Mouse (Mus musculus) liver, adult 2 months (tissue): Measurements from ENCODE around the gene Gm10392. TPM values are rescaled to one million over a fixed set of nuclear protein-coding genes. Genes with fewer than 3 reads are reported as not detected.

Source experiments
- DNase-seq: peaks from one replicate; pipeline ENCODE4 v3.0.0-alpha.2; 2011; ENCODE audit warnings: low read depth, low spot score; ENCODE audit errors: extremely low read depth
- H3K27ac ChIP-seq: fragments of 200-500 bp; replicated peaks from 2 replicates; pipeline ENCODE4 v1.5.1; 2012; ENCODE audit warnings: low read depth, mild to moderate bottlenecking, control low read depth, inconsistent platforms, low read length; ENCODE audit not compliant: insufficient read depth
- H3K27me3 ChIP-seq: fragments of 200-500 bp; 2 replicates; pipeline ENCODE4 v1.6.1; 2012; ENCODE audit warnings: mild to moderate bottlenecking, moderate library complexity, low read length, inconsistent platforms; ENCODE audit not compliant: control insufficient read depth, insufficient read depth
- H3K36me3 ChIP-seq: fragments of 200-500 bp; 2 replicates; pipeline ENCODE4 v1.6.1; 2012; ENCODE audit warnings: low read length, inconsistent platforms; ENCODE audit not compliant: control insufficient read depth, insufficient read depth
- H3K4me1 ChIP-seq: fragments of 200-500 bp; 2 replicates; pipeline ENCODE4 v1.6.1; 2011; ENCODE audit warnings: low read length; ENCODE audit not compliant: control insufficient read depth, insufficient read depth
- H3K4me3 ChIP-seq: fragments of 200-500 bp; 2 replicates; pipeline ENCODE4 v1.5.1; 2011; ENCODE audit warnings: low read depth, mild to moderate bottlenecking, control low read depth, low read length, moderate library complexity; ENCODE audit not compliant: insufficient read depth
- H3K79me2 ChIP-seq: fragments of 200-500 bp; 2 replicates; pipeline ENCODE4 v1.6.1; 2012; ENCODE audit warnings: inconsistent platforms, mild to moderate bottlenecking, low read length, moderate library complexity; ENCODE audit not compliant: control insufficient read depth, insufficient read depth
- H3K9ac ChIP-seq: fragments of 200-500 bp; 2 replicates; pipeline ENCODE4 v1.6.1; 2012; ENCODE audit warnings: low read depth, mild to moderate bottlenecking, control low read depth, inconsistent platforms, low read length
- CTCF ChIP-seq: fragments of 200-500 bp; IDR thresholded peaks from 2 replicates; pipeline ENCODE4 v1.5.1; 2011; ENCODE audit warnings: low read depth, low read length, control low read depth
- POLR2A ChIP-seq: fragments of 200-500 bp; IDR thresholded peaks from 2 replicates; pipeline ENCODE4 v1.6.1; 2011; ENCODE audit warnings: low read length, control low read depth; ENCODE audit not compliant: insufficient read depth; ENCODE audit errors: extremely low read depth
- whole genome bisulfite sequencing: fragments of 180-500 bp; shearing (Covaris S2); methylation state at CpG from one replicate; pipeline ENCODE4 v1.1.7; 2018; 5-methylcytosine and 5-hydroxymethylcytosine counted together
- polyA plus RNA-seq: library from polyadenylated mRNA; depleted of rRNA; stranded (reverse); fragments of >200 nt; gene quantifications from 2 replicates; pipeline ENCODE4 v1.2.3, GENCODE M21; 2012
- total RNA-seq: library from RNA; depleted of rRNA; stranded (reverse); fragments of >200 nt; gene quantifications from 2 replicates; pipeline ENCODE4 v1.2.3, GENCODE M21; 2014

The Gm10392 gene
- total and polyA plus RNA-seq, 2 experiments: not detected

GRCm38 (mm10) chr11:77515637-77516552 lies 3.1 kb downstream of the Gm10392 start, which contains the start of gene Trp53i13:
Gene Trp53i13 (minus strand): TSS chr11:77515980.
- TF ChIP-seq POLR2A: no peak
- TF ChIP-seq CTCF: no peak
- Histone ChIP-seq H3K27ac (peak within 1 kb of the TSS; percentile 87), H3K4me3 (peak within 1 kb of the TSS; percentile 69), H3K27me3 (no peaks in the 10 kb centered on the region), H3K9ac (peak within 1 kb of the TSS; percentile 93), H3K79me2 (peaks cover 10% of the 10 kb centered on the region; the same call in 1 of the 2 replicates), H3K4me1 (peaks cover 24% of the 10 kb centered on the region), H3K36me3 (peaks cover 8% of the 10 kb centered on the region)
- peak; percentile 71 for DNase-seq
- 6% methylated on average over 39 of the region's 39 CpGs for WGBS

DNA sequence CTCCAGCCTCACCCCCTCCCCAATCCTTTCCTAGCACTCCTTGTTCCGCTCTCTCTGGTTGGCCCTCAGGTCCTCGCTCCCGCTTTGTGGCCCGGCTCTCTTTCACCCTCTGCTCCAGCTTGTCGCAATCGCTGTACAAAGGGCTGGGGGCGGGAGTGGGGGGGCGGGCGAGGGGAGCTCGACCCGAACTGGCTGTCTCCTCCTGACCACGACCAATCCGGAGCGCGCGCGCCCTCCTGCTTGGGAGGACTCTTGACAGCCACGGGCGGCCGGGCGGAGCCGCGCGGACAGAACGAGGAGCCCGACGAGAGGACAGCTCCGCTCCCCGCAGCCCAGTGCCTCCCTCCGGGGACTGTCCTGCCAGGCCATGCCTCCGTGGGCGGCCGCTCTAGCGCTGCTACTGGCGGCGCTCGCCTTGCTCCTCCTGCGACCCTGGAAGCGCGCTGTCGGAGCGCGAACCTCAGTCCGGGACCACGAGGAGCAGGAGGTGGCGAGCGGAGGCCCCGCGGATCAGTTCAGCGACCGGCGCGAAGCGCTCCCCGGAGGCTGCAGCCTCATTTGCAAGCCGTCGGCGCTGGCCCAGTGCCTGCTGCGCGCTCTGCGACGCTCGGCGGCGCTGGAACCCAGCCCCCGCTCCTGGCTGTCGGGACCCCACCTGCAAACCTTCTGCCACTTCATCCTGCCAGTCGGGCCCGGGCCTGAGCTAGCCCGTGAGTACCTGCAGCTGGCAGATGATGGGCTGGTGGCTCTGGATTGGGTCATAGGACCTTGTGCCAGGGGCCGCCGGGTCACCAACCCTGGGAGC lies 4.0 kb downstream of the Gm10392 start, which contains the start of gene Abhd15:
Gene Abhd15 (plus strand): TSS at position 290 of the 805 bp plus-strand sequence.
- Histone ChIP-seq H3K27me3 (no peaks in the 10 kb centered on the region), H3K4me3 (peak within 1 kb of the TSS; percentile 69), H3K27ac (peak within 1 kb of the TSS; percentile 98), H3K79me2 (peaks cover 10% of the 10 kb centered on the region; the same call in 1 of the 2 replicates), H3K36me3 (peaks cover 6% of the 10 kb centered on the region), H3K9ac (peak within 1 kb of the TSS; percentile 93), H3K4me1 (peaks cover 24% of the 10 kb centered on the region)
- WGBS: 1% methylated on average over 71 of the region's 72 CpGs
- DNase-seq: peak; percentile 88
- TF ChIP-seq POLR2A: peak; percentile 90
- no peak for TF ChIP-seq CTCF

DNA sequence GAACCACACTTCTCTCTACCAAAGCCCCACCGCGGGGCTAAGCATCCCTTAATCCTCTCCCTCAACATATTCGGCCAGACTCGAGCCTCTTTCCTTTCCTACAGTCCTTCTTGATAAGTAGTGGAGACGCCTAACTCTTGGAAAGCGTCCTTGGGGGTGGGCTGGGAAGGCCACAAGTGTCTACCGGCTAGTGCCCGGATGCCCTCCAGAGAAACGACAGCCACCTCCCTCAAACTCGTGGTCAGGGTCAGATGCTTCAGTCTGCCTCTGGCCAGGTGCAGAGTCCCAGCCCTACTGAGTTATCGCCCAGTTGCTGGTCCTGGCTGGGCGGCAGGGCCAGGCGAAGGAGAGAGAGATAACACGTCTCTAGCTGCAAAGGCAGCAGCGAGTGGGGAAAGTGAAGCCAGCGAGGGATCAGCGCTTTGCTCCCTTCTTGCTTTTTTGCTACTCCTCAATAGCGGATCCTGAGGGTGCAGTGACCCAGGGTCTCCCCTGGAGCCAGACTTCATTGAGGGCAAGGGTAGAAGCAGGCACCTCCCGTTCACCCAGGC lies 4.6 kb downstream of the Gm10392 start:
- H3K27ac ChIP-seq: peak overlapping the region; percentile 98
- TF ChIP-seq POLR2A (0 out of 2 replicates have a peak, but pooled peaks have one; percentile 2), CTCF (no peak)

DNA sequence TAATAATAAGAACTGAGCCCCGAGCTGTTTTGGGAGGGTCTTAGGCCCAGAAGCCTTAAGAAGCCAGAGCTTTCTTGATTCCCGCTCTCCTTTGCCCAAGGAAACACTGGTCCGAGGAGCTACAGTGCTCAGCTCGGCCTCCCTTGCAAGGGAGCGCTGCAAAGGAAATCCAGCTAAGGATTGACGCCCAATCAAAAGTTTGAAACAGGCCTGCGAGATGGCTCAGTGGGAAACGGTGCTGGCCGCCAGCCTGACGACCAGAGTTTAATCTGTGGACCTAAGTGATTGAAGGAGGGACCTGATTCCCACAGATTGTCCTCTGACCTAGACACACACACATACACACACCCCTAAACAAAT lies 5.2 kb downstream of the Gm10392 start:
- peaks cover 2% of the 10 kb centered on the region; the same call in 1 of the 2 replicates for H3K36me3 ChIP-seq
- peaks cover 24% of the 10 kb centered on the region for H3K4me1 ChIP-seq
- H3K27ac ChIP-seq: peak overlapping the region; percentile 98
- no peaks in the 10 kb centered on the region for H3K27me3 ChIP-seq
- H3K79me2 ChIP-seq: peaks cover 10% of the 10 kb centered on the region; the same call in 1 of the 2 replicates
- 3% methylated on average over 10 of the region's 10 CpGs for WGBS
- 0 out of 2 replicates have a peak, but pooled peaks have one; percentile 18 for TF ChIP-seq POLR2A
- no peak for TF ChIP-seq CTCF
- H3K9ac ChIP-seq: peak overlapping the region; percentile 84
- H3K4me3 ChIP-seq: peak overlapping the region; percentile 76
- DNase-seq: peak; percentile 78

More for the DNA sequence above, 4.6 kb downstream of the Gm10392 start:
- H3K27me3 ChIP-seq: no peaks in the 10 kb centered on the region
- H3K9ac ChIP-seq: peak overlapping the region; percentile 68
- H3K79me2 ChIP-seq: peaks cover 10% of the 10 kb centered on the region; the same call in 1 of the 2 replicates
- no peak for DNase-seq
- 3% methylated on average over 19 of the region's 19 CpGs for WGBS
- H3K36me3 ChIP-seq: peaks cover 2% of the 10 kb centered on the region; the same call in 1 of the 2 replicates
- H3K4me3 ChIP-seq: peak overlapping the region; percentile 42
- H3K4me1 ChIP-seq: peaks cover 24% of the 10 kb centered on the region
